Mouse (Mus musculus) megakaryocyte-erythroid progenitor cell, adult 5-6 weeks (primary cell): ENCODE measurements around the gene Riok2. TPM values are rescaled to one million over a fixed set of nuclear protein-coding genes. Genes with fewer than 3 reads are reported as not detected.

ENCODE experiments used
- ATAC-seq: replicated peaks from 2 replicates; pipeline ENCODE4 v1.8.0; 2016; ENCODE audit warnings: mild to moderate bottlenecking, inconsistent platforms; ENCODE audit not compliant: severe bottlenecking, poor library complexity, low FRiP score, low TSS enrichment
- total RNA-seq, 2 experiments: library from RNA; stranded (forward) in 1 of 2; stranded (reverse) in 1 of 2; fragments of 200-1000, 215-1000 nt in 1 of 2; fragments of >200 nt in 1 of 2; fragmentation: Nextera tagmentation in 1 of 2; gene quantifications; 2 replicates each; pipeline ENCODE4 v1.2.3; 2014 to 2017

Riok2 gene
- total RNA-seq, 2 experiments from 2014 or later, result 40.4 to 81.0 TPM

- ATAC-seq, result no peak
These were observed 30.9 kb downstream of the Riok2 start for GRCm38 (mm10) chr17:17404811-17405544.

- ATAC-seq, result 0 out of 2 replicates have a peak, but pooled peaks have one; percentile 41
These were observed 31.5 kb downstream of the Riok2 start for GRCm38 (mm10) chr17:17405606-17406005.

- no peak for ATAC-seq
These were observed 34.0 kb downstream of the Riok2 start for GRCm38 (mm10) chr17:17408137-17408536.

- ATAC-seq, result no peak
These were observed 34.8 kb downstream of the Riok2 start for GRCm38 (mm10) chr17:17408720-17409478.

GRCm38 (mm10) chr17:17409601-17410000, 35.5 kb downstream of the Riok2 start:
- ATAC-seq, result no peak

GRCm38 (mm10) chr17:17411443-17411842, 37.3 kb downstream of the Riok2 start:
- no peak for ATAC-seq

GRCm38 (mm10) chr17:17412176-17412575, 38.1 kb downstream of the Riok2 start:
- no peak for ATAC-seq

- ATAC-seq, result no peak
These were observed 40.1 kb downstream of the Riok2 start for GRCm38 (mm10) chr17:17414206-17414605.

- no peak for ATAC-seq
These were observed 50.6 kb downstream of the Riok2 start for GRCm38 (mm10) chr17:17424609-17425307.

- ATAC-seq, result no peak
These were observed 51.3 kb downstream of the Riok2 start for GRCm38 (mm10) chr17:17425308-17425813.

GRCm38 (mm10) chr17:17425906-17426305, 51.8 kb downstream of the Riok2 start:
- ATAC-seq, result no peak

- ATAC-seq, result no peak
These were observed 54.8 kb downstream of the Riok2 start for GRCm38 (mm10) chr17:17428888-17429287.

GRCm38 (mm10) chr17:17433679-17434078, 59.6 kb downstream of the Riok2 start:
- ATAC-seq, result no peak

GRCm38 (mm10) chr17:17438576-17439191, 64.6 kb downstream of the Riok2 start:
- ATAC-seq, result no peak

GRCm38 (mm10) chr17:17441876-17442498, 67.9 kb downstream of the Riok2 start:
- no peak for ATAC-seq

GRCm38 (mm10) chr17:17444297-17444886, 70.3 kb downstream of the Riok2 start:
- no peak for ATAC-seq
